Mouse (Mus musculus) limb, embryonic 14.5 days (tissue): ENCODE results near the gene Mrtfa. TPM values are rescaled to one million over a fixed set of nuclear protein-coding genes. Genes with fewer than 3 reads are reported as not detected.

Source experiments
- ATAC-seq: fragments of 200-750 bp; cut with Nextera tagmentation; 2 replicates; pipeline ENCODE4 v1.8.0; 2017; ENCODE audit warnings: low read depth, moderate number of reproducible peaks, moderate TSS enrichment; ENCODE audit not compliant: low FRiP score
- DNase-seq: peaks from one replicate; pipeline ENCODE4 v3.0.0-alpha.2; 2015; ENCODE audit warnings: low spot score
- H3K27ac ChIP-seq: fragments of 300-500 bp; sonication (generic); replicated peaks from 2 replicates; pipeline ENCODE4 v1.5.1; 2014; ENCODE audit warnings: low read depth, mild to moderate bottlenecking, low read length, moderate library complexity, mixed read lengths
- H3K27me3 ChIP-seq: fragments of 300-500 bp; sonication (generic); 2 replicates; pipeline ENCODE4 v1.6.1; 2014; ENCODE audit warnings: low read length, mixed read lengths; ENCODE audit not compliant: control insufficient read depth, insufficient read depth
- H3K36me3 ChIP-seq: fragments of 300-500 bp; sonication (generic); 2 replicates; pipeline ENCODE4 v1.6.1; 2014; ENCODE audit warnings: mild to moderate bottlenecking, low read length, moderate library complexity, mixed read lengths; ENCODE audit not compliant: control insufficient read depth, insufficient read depth
- H3K4me1 ChIP-seq: fragments of 300-500 bp; sonication (generic); 2 replicates; pipeline ENCODE4 v1.6.1; 2014; ENCODE audit warnings: antibody characterized with exemption, low read length, mixed read lengths; ENCODE audit not compliant: control insufficient read depth, insufficient read depth
- H3K4me2 ChIP-seq: fragments of 300-500 bp; sonication (generic); replicated peaks from 2 replicates; pipeline ENCODE4 v1.6.1; 2014; ENCODE audit warnings: low read depth, mild to moderate bottlenecking, low read length, moderate library complexity; ENCODE audit not compliant: severe bottlenecking
- H3K4me3 ChIP-seq: fragments of 300-500 bp; sonication (generic); replicated peaks from 2 replicates; pipeline ENCODE4 v1.5.1; 2014; ENCODE audit warnings: low read length
- H3K9ac ChIP-seq: fragments of 300-500 bp; sonication (generic); 2 replicates; pipeline ENCODE4 v1.6.1; 2014; ENCODE audit warnings: mild to moderate bottlenecking, low read depth, low read length, moderate library complexity; ENCODE audit not compliant: severe bottlenecking
- H3K9me3 ChIP-seq: fragments of 300-500 bp; sonication (generic); 2 replicates; pipeline ENCODE4 v1.6.1; 2016; ENCODE audit warnings: low read length; ENCODE audit not compliant: control insufficient read depth
- POLR2A ChIP-seq: fragments of 200-500 bp; IDR thresholded peaks from 2 replicates; pipeline ENCODE4 v1.8.0; 2012; ENCODE audit warnings: inconsistent platforms, mild to moderate bottlenecking, moderate library complexity, borderline replicate concordance; ENCODE audit not compliant: insufficient read depth, insufficient read length; ENCODE audit errors: extremely low read depth
- WGBS: fragments of 180-500 bp; shearing (Covaris S2); extraction: QIAGEN DNeasy Blood & Tissue Kit; methylation state at CpG from one replicate; pipeline ENCODE4 v1.1.7; 2014; 5-methylcytosine and 5-hydroxymethylcytosine counted together
- polyA plus RNA-seq, 2 experiments: library from polyadenylated mRNA; depleted of rRNA in 1 of 2; stranded (reverse) in 1 of 2; unstranded in 1 of 2; fragments of >200 nt; fragmentation: Nextera tagmentation in 1 of 2; extraction: Ambion mirVana in 1 of 2; gene quantifications; 2 replicates each; pipeline versions ENCODE4 v1.2.1 to v1.2.3; 2012 to 2014

Mrtfa gene
- polyA plus RNA-seq, 2 experiments, result 25.2 to 29.8 TPM

GRCm38 (mm10) chr15:81140004-81140403 lies 50.6 kb downstream of the Mrtfa start:
- WGBS, result 80% methylated on average over 5 of the region's 5 CpGs
- H3K4me2 ChIP-seq, result no peak overlapping the region
- H3K9ac ChIP-seq, result no peak overlapping the region
- H3K27ac ChIP-seq, result no peak overlapping the region
- no peak for ATAC-seq
- no peaks in the 10 kb centered on the region for H3K27me3 ChIP-seq
- H3K4me1 ChIP-seq, result peaks cover 9% of the 10 kb centered on the region
- no peak overlapping the region for H3K4me3 ChIP-seq
- TF ChIP-seq POLR2A, result no peak
- no peaks in the 10 kb centered on the region for H3K9me3 ChIP-seq
- no peaks in the 10 kb centered on the region for H3K36me3 ChIP-seq
- DNase-seq, result no peak

GRCm38 (mm10) chr15:81137298-81137697 lies 53.3 kb downstream of the Mrtfa start:
- whole genome bisulfite sequencing, result 28% methylated on average over 6 of the region's 6 CpGs
- no peak overlapping the region for H3K9ac ChIP-seq
- no peak for TF ChIP-seq POLR2A
- H3K9me3 ChIP-seq, result no peaks in the 10 kb centered on the region
- H3K27ac ChIP-seq, result 0 out of 2 replicates have a peak overlapping the region, but pooled peaks have one; percentile 26
- no peak for DNase-seq
- H3K4me2 ChIP-seq, result no peak overlapping the region
- no peaks in the 10 kb centered on the region for H3K36me3 ChIP-seq
- H3K4me3 ChIP-seq, result no peak overlapping the region
- H3K4me1 ChIP-seq, result peaks cover 9% of the 10 kb centered on the region
- ATAC-seq, result no peak
- no peaks in the 10 kb centered on the region for H3K27me3 ChIP-seq

GRCm38 (mm10) chr15:81133781-81134180 lies 56.8 kb downstream of the Mrtfa start:
- H3K27me3 ChIP-seq, result no peaks in the 10 kb centered on the region
- H3K9ac ChIP-seq, result no peak overlapping the region
- H3K4me1 ChIP-seq, result peaks cover 15% of the 10 kb centered on the region
- H3K27ac ChIP-seq, result no peak overlapping the region
- ATAC-seq (no peak), DNase-seq (no peak)
- 94% methylated on average over 2 of the region's 2 CpGs for WGBS
- no peaks in the 10 kb centered on the region for H3K9me3 ChIP-seq
- no peaks in the 10 kb centered on the region for H3K36me3 ChIP-seq
- H3K4me2 ChIP-seq, result no peak overlapping the region
- TF ChIP-seq POLR2A, result no peak
- H3K4me3 ChIP-seq, result no peak overlapping the region

GRCm38 (mm10) chr15:81131152-81131551 lies 59.4 kb downstream of the Mrtfa start:
- H3K27ac ChIP-seq, result no peak overlapping the region
- no peaks in the 10 kb centered on the region for H3K9me3 ChIP-seq
- WGBS, result 95% methylated on average over 5 of the region's 5 CpGs
- H3K27me3 ChIP-seq, result no peaks in the 10 kb centered on the region
- H3K36me3 ChIP-seq, result no peaks in the 10 kb centered on the region
- H3K4me3 ChIP-seq, result no peak overlapping the region
- no peak for ATAC-seq
- DNase-seq, result no peak
- TF ChIP-seq POLR2A, result no peak
- no peak overlapping the region for H3K4me2 ChIP-seq
- H3K4me1 ChIP-seq, result peaks cover 6% of the 10 kb centered on the region
- H3K9ac ChIP-seq, result no peak overlapping the region

GRCm38 (mm10) chr15:81129970-81130369 lies 60.6 kb downstream of the Mrtfa start:
- DNase-seq (no peak), ATAC-seq (no peak)
- Histone ChIP-seq H3K4me1 (peaks cover 6% of the 10 kb centered on the region), H3K4me2 (no peak overlapping the region), H3K27me3 (no peaks in the 10 kb centered on the region), H3K36me3 (no peaks in the 10 kb centered on the region), H3K9me3 (no peaks in the 10 kb centered on the region), H3K4me3 (no peak overlapping the region), H3K9ac (no peak overlapping the region), H3K27ac (no peak overlapping the region)
- no peak for TF ChIP-seq POLR2A
- 62% methylated on average over 8 of the region's 8 CpGs for WGBS
